Mouse (Mus musculus) gastrocnemius, postnatal 10 days (tissue): ENCODE measurements around the gene Megf8. TPM values are rescaled to one million over a fixed set of nuclear protein-coding genes. Genes with fewer than 3 reads are reported as not detected.
"Not testable (repeated sequence)": the region's sequence is repeated elsewhere in the genome, so short reads cannot be mapped to it uniquely, and the experiment has no call there.

Experiments used
- DNase-seq: peaks from one replicate; pipeline ENCODE4 v3.0.0; 2021; ENCODE audit warnings: mixed read lengths
- total RNA-seq, 2 experiments: library from RNA; stranded (reverse); gene quantifications; 2 replicates each; pipeline ENCODE4 v1.2.3; 2021

Megf8 gene
- total RNA-seq, 2 experiments from 2014 or later: 24.0 to 27.2 TPM

DNA sequence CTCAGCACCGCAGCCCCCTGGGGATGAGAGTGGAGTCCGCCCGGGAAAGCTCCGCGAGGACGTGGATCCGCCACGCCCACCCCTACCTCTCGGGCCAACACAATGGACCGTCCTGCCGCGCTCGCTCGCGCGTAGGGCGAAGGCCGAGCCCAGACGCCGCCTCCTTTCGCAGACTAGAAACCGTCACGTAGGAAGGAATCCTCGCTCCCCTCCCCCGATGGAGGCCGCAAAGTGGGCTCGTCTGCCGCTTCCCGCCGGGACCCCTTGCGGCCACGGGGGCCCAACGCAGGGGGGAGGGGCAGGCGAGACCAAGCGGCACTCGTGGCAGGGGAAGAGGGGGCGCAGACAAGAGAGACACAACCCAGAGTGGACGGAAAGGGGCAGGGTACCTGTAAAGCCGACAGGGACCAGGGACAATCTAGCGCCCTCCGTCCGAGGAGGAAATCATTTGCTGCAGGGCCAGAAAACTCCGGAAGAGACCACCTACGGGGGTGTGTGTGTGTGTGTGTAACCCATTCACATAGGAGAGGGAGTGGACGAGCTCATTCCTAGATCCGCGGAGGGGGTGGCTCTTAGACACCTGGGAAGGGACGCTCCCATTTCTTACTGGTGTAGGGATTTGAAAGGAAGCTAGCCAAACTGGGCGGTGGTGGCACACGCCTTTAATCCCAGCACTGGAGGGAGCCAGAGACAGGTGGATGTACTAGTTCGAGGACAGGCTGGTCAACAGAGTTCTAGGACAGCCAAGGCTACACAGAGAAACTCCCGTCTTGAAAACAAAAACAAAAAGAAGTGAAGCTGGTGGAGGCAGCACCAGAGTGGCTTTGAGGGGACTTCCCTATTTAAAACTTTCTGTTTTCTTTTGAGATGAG, 19.3 kb upstream of the Megf8 start, which contains the start of gene Pafah1b3:
Gene Pafah1b3 (minus strand): TSS at position 533 of the 872 bp plus-strand sequence.
- peak; percentile 60 for DNase-seq

DNA sequence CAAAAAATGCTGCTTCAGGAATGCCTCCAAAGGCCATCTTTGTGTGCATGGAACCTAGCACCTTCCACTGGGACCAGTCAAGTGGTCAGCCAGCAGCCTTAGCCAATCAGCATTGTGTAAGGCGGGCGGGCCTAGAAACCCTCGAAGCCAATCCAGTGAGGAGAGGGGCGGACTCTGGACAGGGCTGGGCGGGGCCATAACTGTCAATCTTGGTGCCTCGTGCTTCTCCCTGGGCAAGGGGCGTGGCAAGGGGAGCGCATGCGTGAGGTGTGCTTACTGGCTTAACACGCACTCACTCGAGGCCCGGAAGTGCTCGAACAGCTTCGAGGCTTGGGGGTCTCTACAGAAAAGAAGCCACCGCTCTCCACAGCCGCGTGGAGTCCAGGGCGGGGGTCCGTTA, 15.9 kb upstream of the Megf8 start, which contains the start of gene Prr19:
Gene Prr19 (plus strand): TSS at position 349 of the 400 bp plus-strand sequence.
- no peak for DNase-seq

DNA sequence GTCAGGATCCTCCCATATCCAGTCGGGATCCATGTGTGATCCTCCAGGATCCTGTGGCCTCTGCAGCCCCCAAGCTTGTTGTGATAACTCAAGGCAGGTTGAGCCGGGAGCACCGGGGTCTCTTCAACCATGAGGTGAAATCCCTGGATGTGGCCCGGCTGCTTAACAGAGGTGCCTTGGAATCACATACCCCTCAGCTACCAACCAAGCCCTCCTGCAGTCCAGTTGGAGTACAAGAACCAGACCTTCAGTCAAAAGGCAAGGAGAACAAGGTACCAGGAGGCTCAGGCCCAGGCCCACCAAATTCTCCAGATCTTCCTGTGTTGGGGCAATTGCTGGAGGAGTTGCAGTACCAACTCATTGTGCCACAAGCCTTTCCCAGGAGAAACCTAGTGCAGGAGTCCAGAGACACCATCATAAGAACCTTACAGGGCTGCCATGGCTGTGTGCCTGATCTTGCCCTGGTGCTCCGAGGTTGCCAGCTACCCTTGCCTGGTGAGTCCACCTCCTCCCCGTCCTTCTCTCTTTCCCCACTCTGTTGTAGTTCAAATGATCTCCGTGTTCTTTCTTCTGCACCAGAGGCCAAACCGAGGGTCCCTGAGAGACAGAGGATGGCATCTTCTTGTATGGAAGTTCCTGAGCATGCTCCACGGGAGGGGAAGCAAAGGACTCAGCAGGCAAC, 13.8 kb upstream of the Megf8 start:
- no peak for DNase-seq

DNA sequence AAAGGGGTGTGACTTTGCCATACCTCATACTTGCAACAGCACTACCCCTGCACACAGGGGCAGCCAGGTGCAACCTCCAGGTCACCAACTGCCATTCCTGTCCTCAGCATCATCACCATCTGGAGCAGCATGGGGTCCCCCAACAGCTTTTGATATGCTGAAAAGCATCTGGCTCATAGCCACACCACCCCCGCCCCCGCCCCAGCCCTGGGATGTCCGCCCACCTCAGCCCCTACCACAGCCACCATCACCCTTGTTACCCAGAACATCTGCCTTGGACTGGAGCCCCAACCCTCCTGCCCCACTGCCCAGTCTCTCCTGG, 13.3 kb upstream of the Megf8 start:
- no peak for DNase-seq

DNA sequence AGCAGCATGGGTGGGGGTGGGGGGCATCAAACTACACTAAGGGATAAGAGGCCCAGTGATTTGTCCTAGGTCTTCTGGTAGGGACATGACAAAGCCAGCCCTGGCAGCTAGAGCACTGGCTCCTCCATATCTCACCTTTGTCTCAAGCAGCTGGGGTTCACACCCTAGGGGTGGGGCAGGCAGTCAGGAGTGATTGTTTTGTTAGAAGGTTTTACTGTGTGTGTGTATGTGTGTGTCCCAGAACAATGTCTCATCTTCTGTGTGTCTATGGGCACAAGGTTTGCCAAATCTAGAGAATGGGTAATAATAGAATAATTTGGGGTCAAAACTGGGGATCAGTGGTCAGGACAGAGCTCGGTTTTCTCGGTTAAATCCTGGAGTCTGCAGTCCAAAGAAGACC, 11.5 kb upstream of the Megf8 start:
- no peak for DNase-seq

DNA sequence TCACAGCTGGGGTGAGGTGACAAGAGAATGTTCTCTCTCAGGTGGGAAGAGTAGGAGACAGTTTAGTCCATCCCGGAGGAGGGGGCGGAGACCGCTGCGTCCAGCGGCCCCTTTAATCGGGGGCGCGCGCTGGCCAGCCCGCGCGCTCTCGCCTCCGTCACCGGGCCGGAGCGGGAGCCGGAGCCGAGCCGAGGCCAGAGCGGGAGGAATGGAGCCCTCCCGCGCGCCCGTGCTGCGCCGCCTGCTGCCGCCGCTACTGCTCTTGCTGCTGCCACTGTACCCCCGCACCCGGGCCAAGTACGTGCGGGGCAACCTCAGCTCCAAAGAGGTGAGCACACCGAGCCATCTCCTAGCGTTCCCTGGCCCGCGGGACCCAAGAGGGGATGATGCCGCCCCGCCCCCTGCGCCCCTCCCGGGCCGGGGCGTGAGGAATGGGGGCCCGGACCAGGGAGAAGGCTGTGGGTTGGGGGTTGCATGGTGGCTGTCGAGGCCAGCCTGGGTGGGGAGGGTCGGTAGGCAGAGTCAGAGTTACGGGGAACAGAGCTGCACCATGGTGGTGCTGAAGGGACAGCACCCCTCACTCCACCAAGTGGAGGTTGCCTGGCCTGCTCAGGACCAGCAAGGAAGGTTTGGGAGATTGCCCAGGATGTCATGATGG, 10.9 kb upstream of the Megf8 start, which contains the start of gene Tmem145:
Gene Tmem145 (plus strand): TSS at position 151 of the 658 bp plus-strand sequence.
- DNase-seq: peak; percentile 46

DNA sequence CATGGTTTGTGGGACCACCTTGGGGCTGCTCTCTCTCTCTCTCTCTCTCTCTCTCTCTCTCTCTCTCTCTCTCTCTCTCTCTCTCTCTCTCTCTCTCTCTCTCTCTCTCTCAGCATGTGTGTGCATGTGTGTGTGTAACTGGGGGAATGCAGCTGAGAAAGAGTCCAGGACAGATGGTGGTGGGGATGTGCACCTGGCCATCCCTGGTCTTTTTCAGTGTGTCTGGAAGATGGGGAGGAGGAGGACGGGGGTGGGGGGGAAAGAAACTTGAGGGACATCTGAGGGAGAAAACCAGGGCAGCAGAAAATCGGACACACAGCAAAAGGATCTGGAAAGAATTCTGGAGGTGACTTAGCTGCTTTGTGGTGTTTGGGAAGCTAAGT, 10.4 kb upstream of the Megf8 start:
- DNase-seq: no peak

DNA sequence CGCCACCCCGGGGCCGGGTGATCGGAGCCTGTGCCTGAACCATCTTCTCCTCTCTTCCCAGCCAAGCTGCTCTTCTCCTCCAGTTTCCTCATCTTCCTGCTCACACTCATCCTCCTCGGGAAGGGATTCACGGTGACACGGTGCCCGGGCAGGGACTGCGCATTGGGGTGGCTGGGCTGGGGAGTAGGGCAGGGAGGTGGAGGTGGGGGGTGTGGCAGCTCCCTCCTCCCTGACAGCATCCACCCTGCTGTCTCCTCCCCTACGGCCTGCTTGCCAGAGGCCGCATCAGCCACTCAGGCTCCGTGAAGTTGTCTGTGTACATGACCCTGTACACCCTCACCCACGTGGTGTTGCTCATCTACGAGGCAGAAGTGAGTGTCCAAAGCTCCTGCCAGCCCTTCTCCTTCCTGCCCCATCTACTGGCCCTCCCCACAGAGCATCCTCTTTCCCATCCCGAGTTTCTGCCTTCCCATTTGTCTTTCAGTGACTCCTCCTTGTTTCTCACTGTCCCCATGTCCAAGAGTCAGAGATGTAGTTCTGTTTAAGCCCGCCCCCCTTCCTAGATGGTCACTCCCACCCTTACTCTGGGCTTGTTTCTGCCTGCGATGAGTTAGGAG, 8.2 kb upstream of the Megf8 start:
- no peak for DNase-seq

DNA sequence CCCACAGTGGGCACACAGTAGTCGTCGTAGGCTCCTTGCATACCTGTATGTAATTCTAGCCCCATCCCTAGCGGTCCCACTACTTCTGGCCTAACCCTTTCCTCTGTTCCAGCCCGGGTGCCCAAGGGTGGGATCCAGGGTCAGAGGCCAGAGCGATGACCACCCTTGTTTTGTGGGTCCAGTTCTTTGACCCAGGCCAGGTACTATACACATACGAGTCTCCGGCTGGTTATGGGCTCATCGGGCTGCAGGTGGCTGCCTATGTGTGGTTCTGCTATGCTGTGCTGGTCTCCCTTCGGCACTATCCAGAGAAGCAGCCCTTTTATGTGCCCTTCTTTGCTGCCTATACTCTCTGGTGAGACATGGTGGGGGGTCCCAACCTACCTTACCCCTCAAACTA, 7.5 kb upstream of the Megf8 start:
- DNase-seq: no peak

DNA sequence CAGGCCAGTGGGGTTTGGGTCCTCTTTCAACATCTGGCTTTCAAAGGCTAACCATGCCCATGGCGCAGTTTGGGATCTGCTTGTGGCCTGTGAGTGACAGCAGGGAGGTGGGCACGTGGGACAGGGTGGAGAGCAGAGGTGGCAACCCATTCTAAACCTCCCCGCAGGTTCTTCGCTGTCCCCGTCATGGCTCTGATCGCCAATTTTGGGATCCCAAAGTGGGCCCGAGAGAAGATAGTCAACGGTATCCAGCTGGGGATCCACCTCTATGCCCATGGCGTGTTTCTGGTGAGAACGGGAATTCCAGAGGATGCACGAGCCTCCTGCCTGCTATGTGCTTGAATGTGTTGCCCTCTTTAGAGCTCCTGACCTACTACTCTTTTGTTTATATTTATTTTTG, 5.8 kb upstream of the Megf8 start:
- no peak for DNase-seq

DNA sequence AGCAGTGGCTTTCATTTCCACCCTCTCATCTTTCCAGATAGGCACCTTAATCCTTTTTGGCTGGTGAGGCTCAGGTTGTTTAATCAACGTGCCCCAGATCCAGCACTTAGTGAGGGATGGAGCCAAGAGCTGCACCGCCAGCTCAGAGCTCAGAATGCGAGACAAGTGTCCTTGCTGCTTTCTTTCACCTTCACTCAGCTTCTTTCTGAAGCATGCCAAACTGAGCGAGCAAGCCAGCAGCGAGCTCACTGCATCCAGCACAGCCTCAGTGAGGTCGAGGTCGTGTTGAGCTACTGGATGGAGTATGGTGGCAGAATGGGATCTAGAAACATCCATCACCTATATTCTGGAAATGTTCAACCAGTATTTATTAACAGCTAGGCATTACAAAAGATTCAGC, 3.6 kb upstream of the Megf8 start:
- DNase-seq: no peak

DNA sequence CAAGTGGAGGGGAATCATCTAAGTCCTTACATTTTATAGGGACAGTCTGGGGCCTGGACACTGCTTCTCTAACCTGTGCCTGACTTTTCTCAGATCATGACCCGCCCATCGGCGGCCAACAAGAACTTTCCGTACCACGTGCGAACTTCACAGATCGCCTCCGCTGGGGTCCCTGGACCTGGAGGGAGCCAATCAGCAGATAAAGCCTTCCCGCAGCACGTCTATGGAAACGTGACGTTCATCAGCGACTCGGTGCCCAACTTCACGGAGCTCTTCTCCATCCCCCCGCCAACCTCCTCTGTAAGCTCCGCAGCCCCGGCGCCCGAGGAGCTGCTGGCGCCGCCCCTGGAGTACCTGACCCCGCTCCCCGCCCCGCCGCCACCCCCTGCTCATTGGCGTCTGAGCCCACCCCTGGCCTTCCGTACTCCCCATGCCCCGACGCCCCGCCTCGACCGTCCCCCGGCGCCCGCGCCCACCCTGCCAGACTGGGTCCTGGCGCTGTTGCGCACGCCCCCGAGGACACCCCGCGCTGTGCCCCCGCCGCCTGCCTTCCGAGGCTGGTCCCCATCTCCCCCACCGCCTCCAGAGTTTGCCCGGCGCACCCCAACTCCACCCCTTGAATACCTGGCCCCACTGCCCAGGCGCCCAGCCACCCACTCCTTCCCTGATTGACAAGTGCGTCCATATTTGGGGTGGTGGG, 2.2 kb upstream of the Megf8 start:
- no peak for DNase-seq

DNA sequence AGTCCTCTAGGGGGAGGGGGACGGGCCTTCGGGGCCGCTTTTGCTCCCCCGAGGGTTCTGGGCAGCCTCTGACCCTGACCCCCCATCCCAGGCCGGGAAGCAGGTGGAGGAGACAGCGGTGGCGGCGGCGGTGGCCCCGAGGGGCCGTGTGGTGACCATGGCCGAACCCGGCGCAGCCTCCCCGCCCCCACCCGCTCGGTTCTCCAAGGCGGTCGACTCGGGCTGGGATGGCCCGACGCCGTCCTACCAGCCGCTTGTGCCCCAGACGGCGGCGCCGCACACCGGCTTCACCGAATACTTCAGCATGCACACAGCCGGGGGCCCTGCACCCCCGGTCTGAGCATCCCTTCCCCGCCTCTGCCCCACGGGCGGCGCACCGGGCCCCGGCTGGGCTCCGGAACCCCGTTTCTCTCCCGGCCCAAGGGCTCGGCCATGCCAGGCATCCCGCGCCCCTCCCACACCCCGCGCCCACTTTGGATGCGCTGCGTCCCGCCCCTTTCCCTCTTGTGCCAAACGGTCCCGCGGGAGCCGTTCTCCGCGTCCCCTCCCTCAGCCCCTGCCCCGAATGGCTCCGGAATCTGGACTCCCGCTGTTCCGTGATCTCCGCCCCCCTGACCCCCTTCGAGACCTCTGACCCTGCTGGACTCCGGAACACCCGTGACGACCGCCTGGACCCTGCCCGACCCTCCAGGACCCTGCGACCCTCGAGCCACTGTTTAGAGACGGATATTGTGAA, 1.5 kb upstream of the Megf8 start:
- DNase-seq: peak; percentile 29

DNA sequence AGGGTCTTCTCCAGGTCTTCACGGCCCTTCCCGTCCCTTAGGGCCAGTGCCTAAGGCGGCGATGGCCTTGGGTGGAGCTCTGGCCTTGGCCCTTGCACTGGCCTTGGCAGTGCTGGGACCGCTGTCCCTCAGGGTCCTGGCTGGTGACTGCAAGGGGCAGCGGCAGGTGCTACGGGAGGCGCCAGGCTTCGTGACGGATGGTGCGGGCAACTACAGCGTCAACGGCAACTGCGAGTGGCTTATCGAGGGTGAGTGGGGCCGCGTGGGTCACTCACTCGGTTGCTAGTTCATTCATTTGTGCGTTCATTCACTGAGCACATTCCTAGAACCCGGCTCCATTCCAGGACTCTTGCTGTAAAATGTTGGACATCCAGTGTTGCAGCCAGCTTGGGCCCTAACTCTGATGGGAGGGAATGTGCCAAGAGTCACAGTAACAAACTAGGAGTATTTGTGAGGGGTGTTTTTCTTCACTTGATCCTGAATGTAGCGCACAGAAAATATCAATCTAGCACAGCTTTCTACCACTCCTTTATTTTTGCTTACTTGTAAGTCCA, 559 bp downstream of the Megf8 start:
- DNase-seq: peak; percentile 34

DNA sequence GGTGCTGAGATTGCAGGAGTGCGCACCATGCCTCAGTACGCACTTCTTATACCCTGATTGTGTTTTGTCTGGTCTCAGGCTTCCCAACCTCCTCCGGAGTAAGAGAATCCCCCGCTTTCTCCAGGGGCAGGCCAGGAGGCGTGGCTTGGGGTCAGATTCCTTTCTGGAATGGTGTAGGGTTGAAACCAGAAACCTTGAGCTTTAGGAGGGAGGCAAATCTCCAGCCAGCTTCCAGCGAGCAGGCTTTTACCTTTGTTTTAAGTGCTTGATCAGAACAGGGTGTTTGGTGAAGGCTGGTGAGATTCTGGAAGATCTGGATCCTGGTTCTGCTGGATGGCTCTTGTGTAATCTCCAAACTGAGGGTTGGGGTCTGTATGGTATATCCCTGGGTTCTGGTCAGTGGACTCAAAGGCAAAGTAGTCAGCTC, 5.1 kb downstream of the Megf8 start:
- peak; percentile 49 for DNase-seq

DNA sequence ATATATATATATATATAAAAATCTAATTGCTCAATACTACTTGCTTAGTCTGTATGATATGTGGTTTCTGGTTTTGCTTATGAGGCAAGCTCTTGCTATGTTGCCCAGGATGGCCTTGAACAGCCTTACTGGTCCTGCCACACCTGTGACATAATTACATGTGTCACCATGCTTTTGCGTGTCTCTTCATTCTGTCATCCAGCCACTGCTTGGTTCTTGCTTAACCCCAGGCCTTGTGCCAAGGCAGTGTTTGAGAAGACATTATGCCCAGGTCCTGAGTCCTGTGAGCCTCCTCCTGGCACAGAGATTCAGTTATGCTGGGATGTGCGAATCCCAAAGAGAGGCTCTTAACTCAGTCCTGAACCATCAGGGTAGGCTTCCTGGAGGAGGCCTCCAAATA, 6.3 kb downstream of the Megf8 start:
- DNase-seq: no peak

DNA sequence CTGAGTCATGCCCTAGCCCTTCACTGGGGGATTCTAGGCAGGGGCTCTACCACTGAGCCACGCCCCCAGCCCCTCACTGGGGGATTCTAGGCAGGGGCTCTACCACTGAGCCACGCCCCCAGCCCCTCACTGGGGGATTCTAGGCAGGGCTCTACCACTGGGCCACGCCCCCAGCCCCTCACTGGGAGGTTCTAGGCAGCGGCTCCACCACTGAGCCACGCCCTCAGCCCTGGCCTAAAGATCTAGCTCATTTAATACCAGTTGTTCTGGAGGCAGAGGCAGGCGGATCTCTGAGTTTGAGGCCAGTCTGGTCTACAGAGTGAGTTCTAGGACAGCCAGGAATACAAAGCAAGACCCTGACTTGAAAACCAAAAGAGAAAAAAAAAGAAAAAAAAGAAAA, 8.5 kb downstream of the Megf8 start:
- not testable (repeated sequence) for DNase-seq

DNA sequence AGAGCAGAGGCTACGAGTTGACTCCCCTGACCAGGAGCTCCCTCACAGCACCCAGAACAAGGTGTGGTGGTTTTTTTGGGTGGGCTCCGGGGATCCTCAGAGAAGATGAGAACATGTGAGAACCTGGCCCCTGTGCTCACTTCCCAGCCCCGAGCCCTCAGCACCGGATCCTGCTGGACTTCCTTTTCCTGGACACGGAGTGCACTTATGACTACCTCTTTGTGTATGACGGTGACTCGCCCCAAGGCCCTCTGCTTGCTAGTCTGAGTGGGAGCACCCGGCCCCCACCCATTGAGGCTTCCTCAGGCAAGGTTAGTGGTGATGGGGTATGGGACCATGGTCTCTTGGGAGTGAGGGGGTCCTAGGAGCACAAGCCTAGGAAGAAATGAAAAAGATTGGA, 9.3 kb downstream of the Megf8 start:
- no peak for DNase-seq

DNA sequence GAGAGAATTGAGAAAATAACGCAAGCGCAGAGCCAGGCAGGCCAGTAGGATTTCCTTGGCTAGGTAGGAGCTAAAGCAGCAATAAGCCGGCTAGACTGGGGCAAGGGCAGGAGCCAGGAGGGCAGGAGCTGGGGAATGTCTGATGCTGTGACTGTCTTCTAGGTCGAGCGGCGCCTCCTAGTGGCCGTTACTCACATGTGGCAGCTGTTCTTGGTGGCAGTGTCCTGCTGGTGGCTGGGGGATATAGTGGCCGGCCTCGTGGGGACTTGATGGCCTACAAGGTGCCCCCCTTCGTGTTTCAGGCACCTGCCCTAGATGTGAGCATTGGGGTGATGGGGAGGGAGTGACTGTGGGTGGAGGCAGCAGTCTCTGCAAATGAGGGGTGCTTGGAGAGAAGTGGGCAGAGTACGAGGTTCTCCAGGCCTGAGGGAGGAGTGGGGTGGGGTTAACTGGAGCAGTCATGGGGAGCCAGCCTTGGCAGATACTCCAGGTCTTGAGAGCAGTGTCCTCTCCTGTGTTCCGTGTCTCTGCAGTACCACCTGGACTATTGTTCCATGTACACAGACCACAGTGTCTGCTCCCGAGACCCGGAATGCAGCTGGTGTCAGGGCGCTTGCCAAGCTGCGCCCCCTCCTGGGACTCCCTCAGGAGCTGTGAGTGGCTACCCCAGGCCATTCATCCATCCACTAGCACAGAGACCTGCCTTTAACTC, 16.8 kb downstream of the Megf8 start:
- peak; percentile 78 for DNase-seq

DNA sequence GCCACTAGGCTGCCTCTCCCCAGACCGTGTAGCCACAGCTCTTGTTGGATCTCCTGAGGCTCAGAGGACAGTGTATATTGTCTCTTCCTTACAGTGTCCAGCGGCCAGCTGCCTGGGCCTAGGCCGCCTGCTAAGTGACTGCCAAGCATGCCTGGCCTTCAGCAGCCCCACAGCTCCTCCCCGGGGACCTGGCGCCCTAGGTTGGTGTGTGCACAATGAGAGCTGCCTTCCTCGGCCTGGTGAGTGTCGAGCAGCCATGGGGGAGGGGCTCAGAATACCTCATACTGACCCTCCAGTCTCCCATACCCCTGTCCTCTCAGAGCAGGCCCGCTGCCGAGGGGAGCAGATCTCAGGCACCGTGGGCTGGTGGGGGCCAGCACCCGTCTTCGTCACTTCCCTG, 17.5 kb downstream of the Megf8 start:
- no peak for DNase-seq
